Mouse (Mus musculus) B cell, adult 2 months (primary cell): ENCODE measurements around the gene Pde4a.
A peak's percentile ranks its signal among the peaks of the same experiment; 100 is the strongest.

Experiments used
- DNase-seq, 2 experiments: peaks; one replicate each; pipeline ENCODE4 v3.0.0; 2022

The Pde4a gene

DNA sequence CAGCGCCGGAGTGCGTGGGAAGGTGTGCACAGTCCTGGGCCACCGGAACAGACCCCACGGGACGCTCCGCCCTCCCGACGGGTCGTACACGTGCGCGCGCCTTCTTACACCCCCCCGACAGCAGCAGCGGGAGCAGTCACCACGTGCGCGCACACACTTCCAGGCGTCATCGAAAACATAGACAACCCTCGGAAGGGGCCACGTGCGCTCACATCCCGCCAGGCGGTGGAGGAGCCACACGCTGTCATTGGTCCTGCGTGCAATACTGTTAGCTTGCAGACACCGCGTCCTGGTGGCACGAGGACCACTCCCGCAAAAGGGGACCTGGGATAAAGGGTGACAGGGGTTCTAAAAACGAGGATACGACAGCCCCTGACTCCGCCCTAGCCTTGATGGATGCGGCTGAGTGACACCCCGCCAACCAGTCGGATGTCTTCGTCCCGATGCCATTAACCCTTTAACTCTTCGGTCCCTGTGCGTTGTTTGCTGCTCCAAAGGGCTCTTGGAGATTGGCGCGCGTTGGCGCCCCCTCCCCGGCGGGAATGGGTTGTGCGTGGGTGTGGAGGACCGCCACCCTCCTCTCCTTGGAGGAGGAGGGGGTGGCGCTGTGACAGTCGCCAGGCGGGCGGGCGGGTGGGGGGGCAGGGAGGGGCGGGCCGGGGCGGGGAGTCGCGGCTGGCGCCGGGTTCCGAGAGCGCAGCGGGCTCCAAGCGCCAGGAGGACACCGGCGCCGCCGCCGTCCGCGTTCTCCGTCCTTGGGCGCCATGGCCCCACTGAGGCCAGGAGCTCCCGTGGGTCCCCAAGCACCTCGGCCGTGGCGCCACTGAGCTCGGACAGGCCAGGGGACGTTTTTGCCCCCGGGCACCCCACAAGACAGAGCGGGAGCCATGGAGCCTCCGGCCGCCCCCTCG, at the start of gene Pde4a:
Pde4a (plus strand) TSS at position 674 of the 911 bp plus-strand sequence.
- peak; percentile 74 to 75 for DNase-seq

DNA sequence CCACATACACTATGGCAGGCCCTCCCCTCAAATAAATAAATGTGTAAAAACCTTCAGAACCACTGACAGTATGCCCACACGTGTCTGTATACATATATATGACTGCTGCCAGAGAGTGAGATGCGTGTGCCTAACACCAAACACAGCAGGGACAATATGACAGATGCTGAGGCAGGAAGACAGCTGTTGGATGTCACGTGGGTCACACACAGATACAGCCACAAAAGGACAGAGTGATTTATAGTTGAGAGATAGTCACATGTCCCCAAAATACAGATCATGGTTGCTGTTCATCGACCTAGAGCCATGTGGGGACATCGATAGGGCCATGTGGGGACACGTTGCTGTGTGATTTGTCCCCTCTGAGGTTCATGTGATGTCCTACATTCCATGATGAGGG, 48.4 kb upstream of the Pde4a start:
- no peak for DNase-seq

DNA sequence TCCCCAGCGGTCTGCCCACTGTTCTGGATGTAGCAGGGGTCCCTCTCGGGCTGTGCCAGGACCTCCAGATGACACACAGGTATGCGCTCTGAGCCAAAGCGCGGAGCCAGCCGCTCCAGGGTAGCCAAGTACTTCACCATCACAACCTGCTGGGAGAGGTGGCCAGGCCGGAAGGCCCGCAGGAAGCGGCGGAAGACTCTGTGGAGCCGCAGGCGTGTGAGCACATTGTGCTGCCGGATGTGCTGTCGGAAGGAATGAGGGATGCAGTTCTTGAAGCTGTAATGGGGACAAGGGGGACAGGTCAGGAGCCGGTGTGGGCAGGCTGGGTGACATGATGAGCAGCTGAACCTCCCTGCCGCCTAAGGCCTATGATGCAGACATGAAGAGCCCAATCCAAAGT, 44.0 kb upstream of the Pde4a start:
- no peak for DNase-seq

DNA sequence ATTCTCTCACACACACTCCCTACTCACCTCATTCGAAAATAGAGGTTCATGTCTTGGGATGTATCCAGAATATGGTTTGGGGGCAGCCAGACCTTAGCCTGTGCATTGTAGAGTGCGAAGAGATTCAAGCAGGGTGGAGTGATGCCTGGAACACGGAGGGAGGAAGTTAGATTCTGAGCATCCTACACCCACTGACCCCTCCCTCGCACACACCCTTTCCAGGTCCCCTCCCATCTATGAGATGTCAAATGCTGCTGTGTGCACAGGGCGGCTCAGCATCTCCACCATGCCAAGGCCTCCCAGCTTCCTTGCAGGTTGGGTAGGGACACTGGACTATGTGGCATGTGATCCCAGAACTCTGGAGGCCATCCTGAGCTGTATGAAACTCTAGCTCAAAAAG, 40.7 kb upstream of the Pde4a start:
- DNase-seq = no peak

DNA sequence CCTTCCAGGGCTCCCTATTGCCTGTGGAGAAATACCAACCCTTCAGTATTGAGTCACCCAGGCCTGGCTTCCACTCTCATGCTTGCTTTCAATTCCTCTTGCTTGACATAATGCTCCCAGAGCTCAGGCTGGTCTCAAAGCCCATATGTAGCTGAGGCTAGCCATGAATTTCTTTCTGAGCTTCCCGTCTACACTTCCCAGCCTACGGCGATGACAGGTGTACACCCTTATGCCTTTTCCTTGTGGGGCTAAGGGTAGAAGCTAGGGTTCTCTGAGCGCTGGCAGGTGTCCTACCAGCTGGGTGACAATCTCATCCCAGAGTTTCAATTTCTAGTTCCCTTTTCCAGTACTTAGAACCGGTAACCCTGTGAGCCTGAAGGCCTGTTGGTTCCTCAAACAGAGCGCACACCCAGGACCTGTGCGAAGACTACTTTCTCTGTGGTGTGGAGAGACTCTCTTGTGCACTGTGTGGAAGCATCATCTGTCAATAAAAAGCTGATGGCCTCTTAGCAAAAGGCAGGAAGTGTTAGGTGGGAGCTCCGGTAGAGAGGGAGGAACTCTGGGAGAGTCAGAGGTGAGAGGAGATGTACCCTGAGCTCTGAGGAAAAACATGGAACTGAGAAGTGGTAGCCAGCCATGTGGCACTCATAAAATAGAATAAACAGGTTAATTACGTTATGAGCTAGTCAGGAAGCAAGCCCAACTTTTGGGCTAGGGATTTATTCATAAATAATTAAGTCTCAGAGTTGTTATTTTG, 39.8 kb upstream of the Pde4a start:
- DNase-seq = no peak

DNA sequence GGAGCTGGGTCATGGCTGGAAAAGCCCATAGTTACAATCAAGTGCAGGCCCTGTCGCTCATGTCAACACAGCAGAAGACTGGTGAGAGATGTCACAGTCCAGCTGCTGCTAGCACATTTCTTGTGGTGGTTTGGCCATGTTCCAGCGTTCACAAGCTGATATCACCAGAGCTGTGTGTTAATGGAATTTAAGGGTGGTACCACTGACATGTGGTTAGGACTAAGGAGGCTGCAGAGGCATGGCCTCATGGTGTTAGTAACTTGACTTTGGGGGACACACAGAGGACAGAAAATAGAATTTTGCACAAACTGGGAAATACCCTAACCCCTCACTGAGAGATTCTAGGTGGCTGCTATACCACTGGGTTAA, 39.3 kb upstream of the Pde4a start:
- no peak for DNase-seq

DNA sequence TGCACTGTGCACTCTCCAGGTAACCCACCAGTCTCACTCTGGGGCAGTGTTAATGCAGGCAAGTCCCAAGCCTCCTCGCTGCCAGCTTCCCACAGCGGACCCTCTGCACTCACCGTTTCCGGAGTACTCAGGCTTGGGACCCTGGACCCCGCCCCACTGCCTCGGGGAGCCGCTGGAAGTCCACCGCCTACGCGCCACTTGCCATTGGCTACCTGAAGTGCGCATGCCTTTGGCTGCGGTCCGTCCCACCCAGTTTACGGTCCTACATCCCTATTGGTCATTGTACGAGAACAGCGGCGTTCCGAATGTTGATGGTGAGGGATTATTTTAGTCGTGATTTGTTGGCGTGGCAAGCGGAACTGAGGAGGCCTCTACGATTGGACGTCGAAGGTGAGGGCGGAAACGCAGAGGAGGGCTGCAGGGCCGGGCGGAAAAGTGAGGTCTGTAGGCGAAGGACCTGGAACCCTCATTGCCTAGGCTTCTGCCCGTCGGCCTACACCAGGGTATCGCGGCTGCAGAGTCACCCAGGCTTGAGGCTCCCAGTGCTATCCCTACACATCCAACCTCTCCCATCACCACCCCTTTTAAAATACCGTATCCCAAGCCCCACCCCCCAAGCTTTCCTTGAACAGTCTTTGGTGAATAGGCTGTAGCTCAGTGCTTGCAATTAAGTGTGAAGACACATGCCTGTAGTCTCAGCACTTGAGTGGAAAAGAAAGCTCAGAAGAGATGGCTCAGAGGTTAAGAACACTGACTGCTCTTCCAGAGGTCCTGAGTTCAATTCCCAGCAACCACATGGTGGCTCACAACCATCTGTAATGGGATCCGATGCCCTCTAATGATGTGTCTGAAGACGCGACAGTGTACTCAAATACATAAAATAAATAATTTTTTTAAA, 34.2 kb upstream of the Pde4a start, which contains the start of gene Tyk2:
Tyk2 (minus strand) TSS at position 185 of the 898 bp plus-strand sequence.
- peak; percentile 87 to 88 for DNase-seq

DNA sequence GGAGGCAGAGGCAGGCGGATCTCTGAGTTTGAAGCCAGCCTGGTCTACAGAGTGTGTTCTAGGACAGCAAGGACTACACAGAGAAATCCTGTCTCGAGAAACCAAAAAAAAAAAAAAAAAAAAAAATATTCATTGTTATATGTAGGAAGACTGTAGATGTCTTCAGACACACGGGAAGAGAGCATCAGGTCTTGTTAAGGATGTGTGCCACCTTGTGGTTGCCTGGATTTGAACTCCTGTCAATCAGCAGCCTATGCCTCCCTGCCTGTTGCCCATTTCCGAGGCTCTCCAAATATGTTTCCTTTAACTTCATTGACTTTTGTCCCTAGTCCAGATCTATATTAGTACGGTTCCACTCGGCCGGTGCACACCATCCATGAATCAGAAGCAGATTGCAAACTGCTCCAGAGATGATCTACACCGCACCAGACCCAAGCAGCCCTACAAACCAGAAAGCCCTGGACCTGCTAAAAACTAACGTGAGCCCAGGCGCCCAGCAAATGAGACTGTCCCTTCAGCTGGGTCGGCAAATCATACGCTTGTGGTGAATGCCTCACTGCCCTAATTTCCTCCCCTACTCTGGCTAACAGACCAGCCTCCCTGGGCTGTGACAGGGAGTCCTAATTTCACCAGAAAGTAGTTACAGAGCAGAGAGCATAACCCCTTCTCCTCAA, 33.3 kb upstream of the Pde4a start:
- peak in 1 of 2 experiments; percentile 18 for DNase-seq

DNA sequence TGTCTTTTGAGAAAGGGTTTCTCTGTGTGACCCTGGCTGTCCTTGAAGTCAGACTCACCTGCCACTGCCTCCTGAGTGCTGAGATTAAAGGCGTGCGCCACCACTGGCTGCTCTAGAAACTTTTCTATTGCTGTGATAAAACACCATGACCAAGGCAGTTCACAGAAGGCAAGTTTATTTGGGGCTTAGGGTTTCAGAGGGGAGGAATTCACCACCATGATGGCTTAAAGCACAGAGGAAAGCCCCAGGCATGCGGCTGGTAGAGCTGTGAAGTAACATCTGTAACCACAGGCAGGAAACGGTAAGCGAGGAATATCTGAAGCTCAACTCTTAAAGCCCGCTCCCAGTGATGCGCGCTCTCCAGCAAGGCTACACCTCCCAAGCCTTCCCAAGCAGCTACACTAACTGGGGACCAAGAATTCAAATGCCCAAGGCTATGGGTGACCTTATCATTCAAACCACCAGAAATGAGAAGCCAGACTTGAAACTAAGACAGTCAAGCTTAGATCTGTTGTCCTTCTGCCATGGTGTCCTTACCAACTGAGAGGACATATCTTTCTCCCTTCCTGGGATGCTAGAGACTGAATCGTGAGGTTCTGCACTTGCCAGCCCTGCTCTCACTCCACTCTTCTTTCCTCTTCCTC, 32.3 kb upstream of the Pde4a start:
- DNase-seq = peak; percentile 30 to 37

DNA sequence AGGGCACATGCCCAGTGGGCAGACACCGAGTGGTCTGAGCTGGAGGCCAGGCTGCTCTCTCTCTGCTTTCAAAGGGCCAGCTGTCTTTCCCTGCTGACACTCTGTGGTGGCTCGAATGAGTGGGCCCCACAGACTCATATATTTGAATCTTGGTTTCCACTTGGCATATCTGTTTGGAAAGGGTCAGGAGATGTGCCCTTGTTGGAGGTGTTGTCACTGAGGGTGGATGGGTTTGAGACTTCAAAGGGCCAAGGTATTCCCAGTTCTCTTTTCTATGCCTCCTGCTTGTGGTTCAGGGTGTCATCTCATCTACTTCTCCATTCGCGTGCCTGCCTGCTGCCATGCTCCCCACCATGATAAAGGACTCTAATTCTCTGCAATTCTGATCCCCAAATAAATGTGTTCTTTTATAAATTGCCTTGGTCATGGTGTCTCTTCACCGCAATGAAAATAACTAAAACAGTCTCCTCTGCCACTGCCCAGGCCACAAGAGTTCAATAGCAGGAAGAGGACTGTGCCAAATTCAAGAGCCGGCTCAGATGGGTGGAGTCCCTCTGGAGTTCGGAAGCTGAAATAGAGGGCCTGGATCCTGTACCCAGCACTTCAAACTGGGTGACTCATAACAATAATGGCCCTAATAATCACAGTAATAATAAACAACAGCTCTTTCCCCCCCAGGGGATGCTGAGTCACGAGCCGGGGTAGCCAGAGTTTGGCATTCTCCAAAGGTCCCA, 30.8 kb upstream of the Pde4a start:
- DNase-seq = no peak

DNA sequence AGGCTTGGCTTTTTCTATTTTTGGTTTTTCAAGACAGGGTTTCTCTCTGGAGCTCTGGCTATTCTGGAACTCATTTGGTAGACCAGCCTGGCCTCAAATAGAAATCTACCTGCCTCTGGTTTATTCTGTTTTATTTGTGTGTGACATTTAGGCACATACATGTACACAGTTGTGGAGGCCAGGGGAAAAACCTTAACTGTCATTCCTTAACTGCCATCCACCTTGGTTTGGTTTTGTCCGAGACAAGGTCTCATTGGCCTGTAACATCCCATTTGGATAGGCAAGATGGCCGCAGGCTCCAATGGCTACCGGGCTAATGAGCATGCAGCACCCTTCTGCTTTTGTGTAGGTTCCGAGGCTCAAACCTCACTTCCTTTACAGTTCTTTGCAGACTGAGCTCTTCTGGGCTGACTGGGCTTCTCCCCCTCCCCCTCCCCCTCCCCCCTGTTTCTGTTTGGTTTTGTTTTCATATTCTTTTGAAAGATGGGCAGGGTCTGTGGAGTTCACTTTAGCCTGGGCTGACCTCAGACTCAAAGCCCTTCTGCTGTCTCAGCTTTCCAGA, 30.1 kb upstream of the Pde4a start:
- DNase-seq = peak in 1 of 2 experiments; percentile 27

DNA sequence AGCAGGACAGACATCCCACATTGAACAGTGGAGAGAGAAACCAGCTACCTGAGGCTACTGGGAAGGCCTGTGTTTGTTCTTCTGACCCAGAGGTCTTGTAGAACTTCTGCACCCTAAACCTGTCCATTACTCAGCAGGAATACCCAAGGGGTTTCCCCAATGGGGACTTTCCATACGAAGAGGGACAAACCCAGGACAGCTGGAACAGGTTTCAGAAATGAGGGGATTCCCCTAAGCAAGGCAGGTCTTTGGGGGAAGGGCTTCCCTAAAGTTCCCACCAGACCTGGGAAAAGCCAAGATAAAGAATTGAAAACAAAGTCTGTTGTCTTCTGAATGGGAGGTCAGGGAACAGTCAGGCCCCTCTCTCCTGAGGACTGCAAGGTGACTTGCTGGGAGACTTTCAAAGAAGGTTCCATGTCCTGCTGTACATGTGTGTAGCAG, 29.6 kb upstream of the Pde4a start:
- DNase-seq = peak; percentile 33 to 38

DNA sequence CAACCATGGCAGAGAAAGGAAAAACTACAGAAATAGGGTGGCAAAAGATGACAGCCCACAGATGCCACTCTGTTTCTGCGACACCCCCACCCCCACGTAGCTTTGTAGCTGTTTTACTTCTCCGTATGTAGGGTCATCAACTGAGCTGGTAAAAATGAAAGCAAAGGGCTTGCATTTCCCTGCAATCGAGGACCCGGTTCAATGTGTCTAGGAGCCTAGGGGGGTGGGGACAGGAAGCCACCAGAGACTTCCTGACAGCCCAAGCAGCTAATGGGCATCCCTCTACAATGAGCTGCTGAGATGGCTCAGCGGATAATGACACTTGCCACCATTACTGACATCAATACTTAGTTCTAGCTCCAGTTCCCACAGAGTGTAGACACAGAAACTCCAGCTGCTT, 29.1 kb upstream of the Pde4a start:
- peak; percentile 25 to 27 for DNase-seq

DNA sequence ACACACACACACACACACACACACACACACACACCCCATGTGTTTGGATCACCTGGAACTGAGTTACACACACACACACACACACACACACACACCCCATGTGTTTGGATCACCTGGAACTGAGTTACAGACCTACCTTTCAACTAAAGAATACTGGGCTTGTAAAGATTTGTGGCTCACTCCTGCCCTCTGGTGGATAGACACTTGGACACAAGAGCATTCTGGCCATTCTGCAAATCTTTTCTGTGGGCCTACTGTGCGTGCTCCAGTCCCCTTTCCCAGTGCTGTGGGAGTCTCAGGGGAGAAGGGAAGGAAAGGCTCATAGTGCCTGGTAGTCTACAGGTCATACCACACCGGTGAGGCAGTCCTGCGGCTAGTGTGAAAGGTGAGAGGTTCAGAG, 28.3 kb upstream of the Pde4a start:
- peak; percentile 83 to 85 for DNase-seq

DNA sequence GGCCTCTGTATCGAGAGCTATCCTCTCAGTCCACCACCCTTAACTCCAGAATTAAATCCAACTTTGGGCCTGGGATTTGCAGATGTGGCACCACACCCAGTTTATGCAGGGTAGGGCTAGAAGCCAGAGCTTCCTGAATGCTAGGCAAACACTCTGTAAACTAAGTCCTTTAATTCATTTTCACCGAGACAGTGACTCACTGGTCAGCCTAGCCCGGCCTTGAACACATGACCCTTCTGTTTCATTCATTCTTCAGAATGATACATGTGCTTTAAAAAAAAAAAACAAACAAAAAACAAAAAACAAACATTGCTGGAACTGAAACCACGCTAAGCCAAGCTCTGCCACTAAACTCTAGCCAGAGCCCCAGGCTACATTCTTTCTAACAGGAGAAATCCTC, 27.1 kb upstream of the Pde4a start:
- DNase-seq = no peak

DNA sequence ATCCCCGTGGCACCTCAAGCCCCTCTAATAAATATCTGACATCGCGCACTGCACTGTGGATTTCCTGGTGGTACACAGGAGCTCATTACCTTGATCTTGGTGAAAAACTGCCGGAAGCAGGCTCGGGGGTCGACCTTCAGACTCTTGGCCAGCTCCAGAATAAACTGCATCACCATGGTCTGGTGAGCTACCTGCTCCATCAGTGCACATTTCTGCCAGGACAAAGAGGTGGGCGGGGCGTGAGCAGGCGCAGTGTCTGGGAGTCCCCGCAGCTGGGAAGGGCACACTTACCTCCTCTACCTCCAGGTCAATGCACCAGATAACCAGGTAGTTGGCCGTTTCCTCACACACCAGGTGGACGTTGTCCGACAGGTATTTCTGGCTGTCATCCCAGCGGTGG, 23.6 kb upstream of the Pde4a start:
- DNase-seq = no peak

DNA sequence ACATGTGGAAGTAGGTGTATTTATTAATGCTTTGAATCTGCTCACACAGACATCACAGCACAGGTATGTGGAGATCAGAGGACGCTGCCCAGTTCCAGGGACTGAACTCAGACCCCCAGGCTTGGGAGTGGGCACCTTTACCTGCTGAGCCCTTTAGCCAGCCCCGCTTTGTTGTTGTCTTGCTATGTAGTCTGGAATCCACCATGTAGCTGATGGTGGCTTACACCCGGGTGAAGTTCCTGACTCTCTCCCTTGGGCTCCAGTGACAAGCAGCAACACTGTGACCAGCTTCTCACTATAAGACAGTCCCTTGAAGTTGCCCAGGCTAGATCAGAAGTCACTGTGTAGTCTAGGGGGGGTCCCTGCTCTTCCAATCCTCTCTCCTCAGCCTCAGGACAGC, 21.2 kb upstream of the Pde4a start:
- DNase-seq = no peak

DNA sequence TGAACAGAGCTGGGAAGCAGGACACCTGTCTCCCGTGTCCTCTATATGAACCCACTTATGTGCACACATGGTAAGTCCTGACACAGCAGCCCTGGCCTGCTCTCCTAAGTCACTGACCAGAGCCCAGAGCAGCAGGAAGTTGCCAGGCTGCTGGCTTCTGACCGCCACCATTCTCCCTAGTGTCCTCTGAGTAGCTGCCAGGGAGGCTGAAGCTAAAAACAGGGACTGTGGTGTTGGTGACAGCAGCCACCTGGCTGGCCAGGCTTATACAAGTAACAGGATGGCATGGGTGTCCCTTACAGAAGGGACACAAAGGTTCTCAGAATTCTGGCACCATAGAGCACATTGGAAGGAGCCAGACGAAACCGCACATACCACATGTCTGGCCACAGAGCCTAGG, 20.1 kb upstream of the Pde4a start:
- DNase-seq = no peak

DNA sequence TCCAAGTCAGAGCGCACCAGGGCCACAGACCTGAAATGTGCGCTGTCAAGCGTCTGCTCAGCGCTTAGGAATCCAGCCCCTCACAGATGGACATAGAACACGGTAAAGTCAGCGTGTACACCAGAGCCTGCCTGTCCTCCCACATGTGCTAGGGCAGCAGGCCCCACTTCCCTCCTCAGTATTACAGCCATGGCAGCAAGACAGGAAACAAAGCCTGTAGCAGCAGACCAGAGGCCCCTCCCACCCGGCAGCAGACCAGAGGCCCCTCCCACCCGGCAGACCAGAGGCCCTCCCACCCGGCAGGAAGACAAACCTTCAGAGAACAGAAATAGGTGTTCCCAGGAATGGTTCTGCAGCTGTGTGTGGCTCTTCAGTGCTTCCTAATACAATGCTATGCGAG, 18.8 kb upstream of the Pde4a start:
- DNase-seq = peak; percentile 54 to 65

DNA sequence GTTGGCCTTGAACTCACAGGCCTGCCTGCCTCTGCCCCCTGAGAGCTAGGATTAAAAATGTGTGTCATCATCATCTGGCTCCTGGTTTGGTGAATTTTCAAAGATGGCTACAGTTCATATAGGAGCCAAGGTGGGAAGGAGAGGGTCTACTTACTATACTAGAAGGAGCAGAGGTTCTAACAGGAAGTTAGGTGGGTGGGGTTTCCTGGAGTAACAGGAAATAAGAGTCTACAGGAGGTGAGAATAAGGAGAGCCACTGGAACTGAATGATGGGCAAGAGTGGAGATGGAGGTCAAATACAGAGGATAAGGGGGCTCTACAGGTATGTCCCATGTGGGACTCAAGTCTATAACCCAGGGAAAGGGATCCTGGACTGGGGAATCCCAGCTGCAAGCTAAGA, 17.1 kb upstream of the Pde4a start:
- no peak for DNase-seq
